Mouse (Mus musculus) 416B (cell line): ENCODE measurements around the gene Wbp4.
"Not testable (repeated sequence)": the region's sequence is repeated elsewhere in the genome, so short reads cannot be mapped to it uniquely, and the experiment has no call there.

Experiments used
- DNase-seq: peaks from one replicate; pipeline ENCODE4 v3.0.0; 2011; ENCODE audit warnings: low read depth

The Wbp4 gene

GRCm38 (mm10) chr14:79451681-79452590, 29.4 kb downstream of the Wbp4 start, which contains the start of gene Kbtbd6:
Gene Kbtbd6, plus strand, starts transcription at chr14:79451835.
- not testable (repeated sequence) for DNase-seq

- no peak for DNase-seq
Measured at GRCm38 (mm10) chr14:79445055-79445620, 36.2 kb downstream of the Wbp4 start.

GRCm38 (mm10) chr14:79444601-79445000, 36.7 kb downstream of the Wbp4 start:
- DNase-seq: no peak

GRCm38 (mm10) chr14:79441441-79441840, 39.9 kb downstream of the Wbp4 start:
- DNase-seq: peak; percentile 82

GRCm38 (mm10) chr14:79440655-79441054, 40.7 kb downstream of the Wbp4 start:
- DNase-seq: peak; percentile 60

- no peak for DNase-seq
Measured at GRCm38 (mm10) chr14:79434068-79434467, 47.3 kb downstream of the Wbp4 start.

GRCm38 (mm10) chr14:79426730-79427365, 54.5 kb downstream of the Wbp4 start:
- not testable (repeated sequence) for DNase-seq

- peak; percentile 99 for DNase-seq
Measured at GRCm38 (mm10) chr14:79425979-79426729, 55.2 kb downstream of the Wbp4 start, which contains the start of gene Kbtbd7. Gene Kbtbd7, plus strand, starts transcription at chr14:79426511.

GRCm38 (mm10) chr14:79420083-79420685, 61.1 kb downstream of the Wbp4 start:
- no peak for DNase-seq

GRCm38 (mm10) chr14:79413121-79413520, 68.2 kb downstream of the Wbp4 start:
- DNase-seq: no peak

- DNase-seq: no peak
Measured at GRCm38 (mm10) chr14:79410662-79411061, 70.7 kb downstream of the Wbp4 start.
